Mouse (Mus musculus) Muller cell, postnatal 12 days (primary cell): ENCODE results near the gene Kdm6a.
A peak's percentile ranks its signal among the peaks of the same experiment; 100 is the strongest.

Source experiments
- DNase-seq: peaks from one replicate; pipeline ENCODE4 v3.0.0-alpha.2; 2015; ENCODE audit errors: inconsistent ontology term

Kdm6a gene

DNA sequence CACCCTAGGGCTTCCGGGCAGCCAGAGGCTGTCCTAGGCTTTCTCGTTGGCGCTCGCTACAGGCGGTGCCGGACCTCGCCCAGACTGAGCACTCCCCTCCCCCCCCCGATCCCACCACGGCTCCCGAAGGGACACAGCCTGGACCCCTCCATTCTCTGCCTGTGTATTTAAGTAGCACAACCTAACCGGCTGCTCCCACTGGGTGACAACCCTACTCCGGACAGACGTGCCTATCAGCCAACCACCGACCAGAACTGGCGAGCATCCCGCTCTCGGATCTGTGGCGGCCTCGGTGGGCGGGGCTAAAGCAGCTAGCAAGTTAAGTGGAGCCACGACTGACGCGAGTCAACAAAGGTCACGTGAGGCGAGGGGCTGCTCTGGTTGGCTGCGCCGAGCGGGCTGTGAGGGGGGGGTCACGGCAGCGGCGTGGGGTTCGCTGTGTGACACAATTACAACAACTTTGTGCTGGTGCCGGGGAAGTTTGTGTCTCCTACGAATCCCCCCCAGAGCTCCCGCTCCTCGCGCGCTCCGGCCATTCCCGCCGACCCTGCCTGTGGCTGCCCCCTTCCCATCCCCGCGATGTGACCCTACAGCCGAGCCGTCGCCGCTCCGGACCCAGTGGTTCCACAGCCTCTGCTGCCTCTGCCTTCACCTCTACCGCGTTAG is at the start of gene Kdm6a:
Kdm6a (plus strand) TSS at position 384 of the 666 bp plus-strand sequence.
- peak; percentile 99 for DNase-seq

DNA sequence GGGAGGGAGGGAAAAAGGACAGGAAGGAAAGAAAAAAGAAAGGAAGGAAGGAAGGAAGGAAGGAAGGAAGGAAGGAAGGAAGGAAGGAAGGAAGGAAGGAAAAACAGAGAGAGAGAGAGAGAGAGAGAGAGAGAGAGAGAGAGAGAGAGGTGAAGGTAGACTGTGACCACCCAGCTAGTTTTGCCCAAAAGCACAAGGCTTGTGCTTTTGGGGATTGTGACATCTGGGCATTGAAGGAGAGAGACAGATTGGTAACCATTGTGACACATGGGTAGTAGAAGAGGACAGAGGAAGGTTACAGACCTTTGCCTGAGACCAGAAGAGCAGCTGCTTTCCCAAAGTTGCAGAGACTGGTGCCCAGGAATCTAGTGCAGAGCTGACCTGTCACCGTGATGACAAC is 16.8 kb upstream of the Kdm6a start, which contains the start of gene Dusp21:
Dusp21 (plus strand) TSS at position 301 of the 400 bp plus-strand sequence.
- no peak for DNase-seq

DNA sequence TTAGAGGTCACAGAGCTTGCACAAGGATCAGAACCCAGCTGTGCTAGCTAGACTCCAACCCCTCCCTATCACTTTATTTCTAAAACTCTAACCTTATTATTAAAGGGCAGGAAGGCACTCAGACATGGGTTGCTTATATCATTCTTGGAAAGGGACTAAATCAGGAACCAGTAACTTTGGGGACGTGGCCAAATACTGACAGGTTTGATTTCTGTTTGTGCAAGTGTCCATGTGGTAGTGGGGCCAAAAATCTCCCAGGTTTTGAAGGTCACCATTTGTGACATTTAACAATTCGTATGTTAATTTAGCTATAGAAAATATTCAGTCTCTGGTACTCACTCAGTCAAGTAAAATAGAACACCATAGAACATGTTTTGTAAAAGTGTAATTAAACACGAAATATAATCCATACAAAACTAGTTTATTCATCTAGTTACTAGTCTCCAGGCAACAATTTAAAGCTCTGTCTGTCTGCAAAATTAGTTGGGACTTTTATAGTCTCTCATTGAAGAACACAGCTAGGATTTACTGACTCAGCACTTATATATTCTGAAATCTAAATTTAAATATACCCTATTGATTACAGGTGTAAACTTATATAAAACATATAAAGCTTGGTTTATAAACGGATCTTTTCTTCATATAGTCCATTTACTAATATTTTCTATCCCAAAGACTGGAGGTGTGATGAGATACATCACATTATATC is 1.5 kb upstream of the Kdm6a start:
- DNase-seq, result no peak

DNA sequence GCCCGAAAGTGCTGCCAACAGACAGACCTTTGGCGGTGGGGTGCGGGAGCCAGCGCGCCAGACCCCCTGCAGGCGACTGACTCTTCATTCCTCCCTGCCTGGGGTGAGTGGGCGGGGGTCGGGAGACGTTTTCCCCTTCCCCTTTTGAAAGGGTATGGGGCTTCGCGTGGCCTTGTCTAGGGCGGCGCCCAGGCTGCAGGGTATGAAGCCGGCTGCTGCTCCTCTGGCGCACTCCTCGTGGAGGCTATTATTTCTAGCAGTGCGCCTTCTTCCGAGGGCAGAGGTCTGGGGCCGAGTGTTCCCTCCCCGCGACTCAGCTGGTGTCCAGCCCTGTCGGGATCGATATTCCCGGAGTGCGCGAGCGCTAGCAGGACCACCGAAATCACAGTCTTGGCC is 581 bp upstream of the Kdm6a start:
- DNase-seq, result no peak

DNA sequence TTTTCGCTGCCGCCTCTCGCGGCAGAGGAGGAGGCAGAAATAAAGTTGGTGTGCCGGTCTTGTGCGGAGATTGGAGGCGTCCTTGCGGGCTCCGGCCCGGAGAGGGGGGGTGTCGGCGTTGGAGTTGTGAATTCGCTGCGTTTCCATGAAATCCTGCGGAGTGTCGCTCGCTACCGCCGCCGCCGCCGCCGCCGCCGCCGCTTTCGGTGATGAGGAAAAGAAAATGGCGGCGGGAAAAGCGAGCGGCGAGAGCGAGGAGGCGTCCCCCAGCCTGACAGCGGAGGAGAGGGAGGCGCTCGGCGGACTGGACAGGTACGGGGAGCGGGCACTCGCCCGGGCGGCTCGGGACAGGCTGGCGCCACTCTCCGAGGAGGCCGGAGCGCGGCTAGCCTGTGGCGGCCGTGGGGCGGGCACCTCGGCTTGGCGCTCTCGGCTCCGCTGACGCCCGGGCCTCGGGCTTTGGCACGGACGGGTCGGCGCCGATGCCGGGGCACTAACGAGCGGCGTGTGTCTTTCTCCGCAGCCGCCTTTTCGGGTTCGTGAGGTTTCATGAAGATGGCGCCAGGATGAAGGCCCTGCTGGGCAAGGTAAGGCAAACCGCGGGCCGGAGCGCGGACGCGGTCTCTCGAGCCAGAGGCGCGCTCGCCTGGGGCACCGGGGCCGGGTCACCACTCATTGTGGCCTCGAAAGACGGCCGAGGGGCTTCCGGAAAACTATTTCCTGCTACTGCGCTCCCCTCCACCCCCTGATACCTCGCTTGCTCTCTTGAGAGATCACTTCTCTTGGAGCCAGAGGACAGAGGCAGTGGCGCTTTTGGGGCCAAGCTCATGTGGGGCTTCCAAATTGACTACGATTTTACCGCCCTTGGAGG is 721 bp downstream of the Kdm6a start:
- peak; percentile 79 for DNase-seq

DNA sequence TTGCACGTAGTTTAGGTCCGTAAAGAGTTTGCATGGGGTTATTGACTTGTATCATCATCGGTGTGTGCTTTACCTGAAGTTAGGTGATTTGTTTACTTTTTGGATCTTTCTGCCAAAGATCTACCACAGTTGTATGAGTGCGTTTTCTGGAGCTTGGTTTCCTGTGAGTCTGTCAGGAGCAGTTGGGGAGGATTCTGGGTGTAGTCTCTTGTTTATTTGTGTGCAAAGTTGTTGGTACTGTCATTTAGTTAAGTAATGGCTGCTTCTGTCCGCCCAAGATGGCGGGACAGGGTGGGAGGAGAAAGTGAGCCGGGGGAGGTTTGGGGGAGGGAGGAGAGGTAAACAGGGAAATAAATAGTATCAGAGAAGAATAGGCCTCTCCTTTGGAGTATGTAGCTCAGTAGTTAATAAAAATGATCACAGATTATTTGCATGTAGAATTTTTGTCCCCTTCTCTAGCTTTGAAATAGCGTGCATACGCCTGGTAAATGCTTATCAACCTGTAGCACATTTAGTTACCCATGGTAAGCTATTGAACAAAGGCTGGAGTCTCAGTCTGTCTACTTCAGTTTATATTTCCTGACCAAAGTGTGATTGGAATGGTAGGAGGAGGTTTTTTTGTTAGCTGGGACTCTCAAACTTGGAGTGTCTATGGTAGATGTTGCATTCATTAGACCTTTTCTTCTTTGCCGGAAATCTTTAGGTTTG is 1.7 kb downstream of the Kdm6a start:
- peak; percentile 38 for DNase-seq

DNA sequence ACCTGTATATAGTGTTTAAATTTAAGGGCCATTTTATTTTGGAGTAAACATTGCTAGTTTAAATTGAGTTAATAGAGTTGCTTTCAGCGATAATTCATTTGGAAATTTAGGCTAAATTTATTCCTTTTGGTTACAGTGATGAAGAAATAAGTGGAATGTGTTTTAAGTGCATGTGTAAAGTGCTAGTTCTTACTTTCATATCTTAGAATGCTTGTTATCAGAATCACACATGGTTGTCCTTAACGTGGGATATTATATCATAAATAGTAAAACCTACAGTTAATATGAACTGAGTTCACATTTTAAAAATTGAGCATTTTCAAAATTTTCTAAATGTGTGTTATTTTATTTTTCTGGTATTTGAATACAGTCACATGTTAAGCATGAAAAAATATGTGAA is 2.7 kb downstream of the Kdm6a start:
- no peak for DNase-seq

DNA sequence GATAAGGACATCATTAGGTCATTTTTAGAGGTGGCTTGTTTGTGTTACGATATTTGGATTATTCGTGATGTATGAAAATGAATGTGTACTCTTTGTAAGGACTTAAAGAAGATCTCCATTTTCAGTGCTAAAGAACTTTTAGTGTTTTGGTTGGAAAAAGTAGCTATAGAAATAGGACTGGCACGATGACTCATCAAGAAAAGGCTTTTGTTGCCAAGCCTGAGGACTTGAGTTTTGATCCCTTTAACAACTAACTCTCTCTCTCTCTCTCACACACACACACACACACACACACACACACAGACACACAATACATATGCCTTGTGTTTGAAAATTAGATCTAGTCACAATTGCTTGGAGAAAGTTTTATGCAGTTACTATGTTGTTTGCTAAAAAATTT is 4.6 kb downstream of the Kdm6a start:
- DNase-seq, result no peak

DNA sequence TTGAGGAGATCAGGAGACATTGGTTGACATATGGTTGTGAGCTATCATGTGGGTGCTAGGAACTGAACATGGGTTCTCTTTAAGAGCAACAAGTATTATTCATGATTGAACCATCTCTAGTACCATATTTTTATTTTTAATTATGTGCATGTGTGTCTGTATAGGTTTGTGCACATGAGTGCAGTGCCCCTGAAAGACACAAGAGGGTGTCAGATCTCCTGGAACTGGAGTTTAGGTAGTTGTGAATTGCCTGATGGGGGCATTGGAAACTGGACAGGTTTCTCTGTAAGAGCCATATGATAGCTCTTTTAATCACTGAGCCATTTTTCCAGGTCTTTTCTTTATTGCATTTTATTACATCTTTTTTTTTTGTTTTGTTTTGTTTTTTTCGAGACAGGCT is 6.6 kb downstream of the Kdm6a start:
- DNase-seq, result no peak

DNA sequence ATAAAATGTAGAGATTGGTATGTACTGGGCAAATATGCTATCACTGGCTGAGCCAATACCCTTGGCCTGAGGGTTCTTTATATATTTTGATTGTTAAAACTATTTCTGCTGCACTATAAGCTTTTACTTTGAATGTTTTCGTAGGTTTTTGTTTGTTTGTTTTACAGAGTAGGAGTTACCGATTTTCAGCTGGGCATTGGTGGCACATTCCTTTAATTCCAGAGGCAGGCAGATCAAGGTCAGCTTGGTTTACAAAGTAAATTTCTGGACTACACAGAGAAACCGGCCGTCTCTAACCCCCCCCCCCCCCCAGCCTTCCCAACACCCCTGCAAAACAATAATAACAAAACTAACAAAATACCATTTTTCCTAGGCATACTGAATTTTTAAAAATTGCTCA is 12.5 kb downstream of the Kdm6a start:
- peak; percentile 37 for DNase-seq

DNA sequence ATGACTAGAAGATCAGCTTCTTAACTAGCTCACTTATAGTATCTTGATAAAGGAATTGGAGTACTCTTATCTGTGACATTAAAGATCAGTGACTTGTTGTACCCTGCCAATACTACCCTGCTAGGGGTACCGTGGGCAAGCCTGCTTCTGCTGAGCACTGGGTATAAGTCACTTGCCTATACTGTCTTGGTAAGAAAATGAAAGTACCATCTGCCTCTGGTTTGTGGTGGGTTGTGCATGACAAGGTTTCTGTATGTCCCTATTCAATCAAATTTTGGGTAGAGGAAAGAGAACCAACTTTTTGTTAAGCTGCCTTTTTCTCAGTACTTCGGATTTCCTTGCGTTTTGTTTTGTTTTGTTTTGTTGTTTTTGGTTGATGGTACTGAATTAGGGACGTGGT is 15.4 kb downstream of the Kdm6a start:
- no peak for DNase-seq

DNA sequence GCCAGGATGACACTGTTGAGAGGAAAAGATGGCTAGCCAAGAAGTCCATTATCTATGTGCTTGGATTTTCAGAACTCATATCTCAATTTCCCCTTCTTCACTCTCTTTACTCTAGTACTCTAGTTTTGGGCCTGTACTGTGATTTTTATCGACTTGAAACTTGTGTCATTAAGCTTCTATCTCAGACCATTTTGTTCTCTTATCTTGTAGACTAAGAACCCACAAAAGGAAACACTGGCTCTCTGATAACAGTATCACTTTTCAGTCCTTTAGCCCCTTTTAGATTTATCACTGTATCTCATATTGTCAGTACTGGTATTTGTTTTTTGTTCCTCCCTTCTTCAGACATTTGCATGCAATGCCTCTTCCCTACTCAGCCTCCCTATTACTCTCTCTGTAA is 17.1 kb downstream of the Kdm6a start:
- no peak for DNase-seq

DNA sequence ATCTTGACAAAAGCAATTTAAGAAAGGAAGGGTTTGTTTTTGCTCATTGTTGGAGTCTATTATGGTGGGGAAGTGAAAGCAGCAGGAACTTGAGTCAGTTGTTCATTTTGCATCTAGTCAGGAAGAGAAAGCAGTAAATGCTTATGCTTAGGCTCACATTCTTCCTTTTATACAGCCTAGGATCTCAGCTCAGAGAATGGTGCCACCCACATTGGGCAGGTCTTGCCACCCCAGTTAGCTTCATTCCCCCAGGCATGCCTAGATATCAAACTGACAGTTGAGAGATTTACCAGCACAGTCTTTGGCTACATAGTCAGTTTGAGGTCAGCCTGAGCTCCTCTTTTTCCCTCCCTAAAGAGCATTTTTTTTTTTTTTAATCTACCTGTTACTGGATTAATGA is 24.8 kb downstream of the Kdm6a start:
- DNase-seq, result no peak

DNA sequence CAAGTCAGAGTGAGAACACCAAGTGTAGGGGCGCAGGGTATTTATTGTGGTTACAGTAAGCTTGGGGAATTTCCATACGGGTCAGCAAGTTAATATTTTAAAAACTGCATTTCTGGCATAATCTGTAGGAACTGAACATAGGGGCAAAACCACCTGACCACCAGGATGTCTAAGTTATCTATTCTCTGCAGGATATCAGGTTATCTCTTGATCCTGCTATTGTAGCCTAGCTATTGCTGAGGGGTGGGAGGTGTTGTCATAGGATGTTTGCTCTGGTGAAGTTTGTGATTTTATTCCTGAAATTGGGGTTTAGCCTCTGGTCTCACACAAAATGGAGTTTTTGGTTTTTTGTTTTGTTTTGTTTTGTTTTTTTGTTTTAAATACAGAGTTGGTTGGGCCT is 25.9 kb downstream of the Kdm6a start:
- no peak for DNase-seq

DNA sequence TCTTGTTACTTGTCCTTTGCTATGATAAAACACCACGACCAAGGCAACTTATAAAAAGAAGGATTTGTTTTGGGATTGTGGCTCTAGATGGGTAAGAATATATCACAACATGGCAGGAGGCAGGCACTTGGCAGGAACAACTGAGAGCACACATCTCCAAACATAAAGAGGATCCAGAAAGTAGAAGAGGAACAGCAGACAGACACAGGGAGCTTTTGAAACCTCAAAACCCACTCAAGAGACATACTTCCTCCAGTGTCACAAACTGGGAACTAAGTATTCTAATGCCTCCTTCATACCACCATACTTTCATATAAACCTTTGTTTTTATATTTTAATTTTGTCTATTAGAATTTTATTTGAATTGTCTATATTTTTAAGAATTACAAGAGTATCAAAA is 77.2 kb downstream of the Kdm6a start:
- no peak for DNase-seq

DNA sequence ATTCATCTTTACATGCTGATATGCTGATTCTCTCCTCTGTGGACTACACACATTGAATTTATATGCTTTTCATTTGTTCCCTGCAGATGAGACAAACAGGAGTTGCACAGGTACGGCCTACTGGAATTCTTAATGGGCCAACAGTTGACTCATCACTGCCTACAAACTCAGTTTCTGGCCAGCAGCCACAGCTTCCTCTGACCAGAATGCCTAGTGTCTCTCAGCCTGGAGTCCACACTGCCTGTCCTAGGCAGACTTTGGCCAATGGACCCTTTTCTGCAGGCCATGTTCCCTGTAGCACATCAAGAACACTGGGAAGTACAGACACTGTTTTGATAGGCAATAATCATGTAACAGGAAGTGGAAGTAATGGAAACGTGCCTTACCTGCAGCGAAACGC is 88.2 kb downstream of the Kdm6a start:
- no peak for DNase-seq

DNA sequence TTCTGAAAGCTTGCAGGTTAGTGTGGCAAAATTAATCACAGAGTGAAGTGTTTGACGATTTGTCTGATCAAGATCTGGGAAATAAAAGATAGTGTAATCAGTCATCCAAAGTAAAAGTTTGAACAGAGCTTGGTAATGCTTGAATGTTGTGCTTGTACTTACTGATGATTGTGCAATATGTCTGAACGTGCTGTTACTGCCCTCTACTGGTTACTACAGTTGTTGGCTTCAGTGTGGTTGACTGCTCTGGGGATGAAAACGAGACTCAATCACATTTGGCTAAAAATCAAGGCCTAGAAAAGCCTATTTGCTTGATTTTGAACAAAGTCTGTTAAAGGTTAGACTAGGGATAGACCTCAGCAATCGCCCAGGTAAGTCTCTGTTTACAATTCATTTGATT is 92.4 kb downstream of the Kdm6a start:
- peak; percentile 24 for DNase-seq

DNA sequence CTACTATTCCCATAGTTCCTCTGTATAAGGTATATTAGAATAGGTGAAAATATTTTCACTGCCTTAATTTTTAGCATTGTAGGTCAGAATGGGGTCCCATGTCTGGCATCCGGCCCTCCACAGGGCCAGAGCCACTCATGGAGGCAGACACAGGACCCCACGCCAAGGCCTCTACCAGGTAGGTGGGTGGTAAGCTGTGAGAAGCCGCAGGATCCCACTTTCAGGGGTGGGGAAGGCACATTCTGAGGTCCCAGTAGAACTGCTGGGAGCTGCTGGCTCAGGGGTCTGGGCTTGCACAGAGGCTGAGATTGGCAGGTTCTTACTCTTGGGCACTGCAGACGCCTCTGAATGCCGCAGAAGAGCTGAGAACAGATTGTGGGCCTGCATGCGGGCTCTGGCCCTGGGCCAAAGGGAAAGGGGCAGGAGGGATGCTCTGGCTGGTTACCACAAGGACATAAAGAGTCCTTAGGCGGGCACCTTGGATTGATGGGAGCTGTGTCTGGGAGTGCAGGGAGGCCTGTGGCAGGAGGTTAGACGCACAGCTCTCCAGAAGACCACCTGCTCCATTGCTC is 95.9 kb downstream of the Kdm6a start:
- no peak for DNase-seq

DNA sequence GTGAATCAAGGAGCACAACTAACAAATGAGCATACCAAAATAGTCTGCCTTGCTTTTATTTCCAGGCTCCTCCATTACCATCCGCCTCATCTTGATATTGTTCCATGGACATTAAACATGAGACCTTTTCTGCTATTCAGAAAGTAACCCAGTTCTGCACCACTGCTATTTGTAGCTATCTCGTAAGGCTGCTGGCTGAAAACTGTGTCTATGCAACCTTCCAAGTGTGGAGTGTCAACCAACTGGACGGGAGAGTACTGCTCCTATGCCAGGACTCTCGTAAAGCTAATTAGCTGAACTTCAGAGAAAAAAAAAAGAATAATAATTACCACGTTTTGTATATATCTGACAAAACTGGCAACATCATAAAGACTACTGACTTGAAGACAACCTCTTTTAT is 116.2 kb downstream of the Kdm6a start:
- no peak for DNase-seq

DNA sequence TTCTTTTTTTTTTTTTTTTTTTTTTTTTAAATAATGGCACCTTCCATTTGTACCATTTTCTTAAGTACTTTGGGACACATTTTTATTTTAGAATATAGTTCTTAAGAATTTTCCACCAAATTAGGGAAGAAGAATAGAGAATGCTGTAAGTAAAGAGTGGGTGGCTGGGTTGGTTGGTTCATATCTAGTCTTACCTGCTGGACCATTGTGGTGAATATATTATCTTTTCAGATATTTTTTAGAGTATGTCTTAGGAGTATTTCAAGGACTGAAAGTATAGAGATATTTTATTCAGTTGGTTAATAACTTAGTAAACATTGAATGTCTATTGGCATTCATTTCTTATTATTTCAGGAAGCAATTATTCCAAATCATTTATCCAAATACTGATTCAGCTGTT is 117.8 kb downstream of the Kdm6a start:
- DNase-seq, result no peak
